Mouse (Mus musculus) retina, adult 2 months (tissue): ENCODE data around the gene Dusp22.

Source experiments
- DNase-seq: peaks from one replicate; pipeline ENCODE4 v3.0.0-alpha.2; 2012; ENCODE audit warnings: low read depth, low spot score

Gene Dusp22

DNA sequence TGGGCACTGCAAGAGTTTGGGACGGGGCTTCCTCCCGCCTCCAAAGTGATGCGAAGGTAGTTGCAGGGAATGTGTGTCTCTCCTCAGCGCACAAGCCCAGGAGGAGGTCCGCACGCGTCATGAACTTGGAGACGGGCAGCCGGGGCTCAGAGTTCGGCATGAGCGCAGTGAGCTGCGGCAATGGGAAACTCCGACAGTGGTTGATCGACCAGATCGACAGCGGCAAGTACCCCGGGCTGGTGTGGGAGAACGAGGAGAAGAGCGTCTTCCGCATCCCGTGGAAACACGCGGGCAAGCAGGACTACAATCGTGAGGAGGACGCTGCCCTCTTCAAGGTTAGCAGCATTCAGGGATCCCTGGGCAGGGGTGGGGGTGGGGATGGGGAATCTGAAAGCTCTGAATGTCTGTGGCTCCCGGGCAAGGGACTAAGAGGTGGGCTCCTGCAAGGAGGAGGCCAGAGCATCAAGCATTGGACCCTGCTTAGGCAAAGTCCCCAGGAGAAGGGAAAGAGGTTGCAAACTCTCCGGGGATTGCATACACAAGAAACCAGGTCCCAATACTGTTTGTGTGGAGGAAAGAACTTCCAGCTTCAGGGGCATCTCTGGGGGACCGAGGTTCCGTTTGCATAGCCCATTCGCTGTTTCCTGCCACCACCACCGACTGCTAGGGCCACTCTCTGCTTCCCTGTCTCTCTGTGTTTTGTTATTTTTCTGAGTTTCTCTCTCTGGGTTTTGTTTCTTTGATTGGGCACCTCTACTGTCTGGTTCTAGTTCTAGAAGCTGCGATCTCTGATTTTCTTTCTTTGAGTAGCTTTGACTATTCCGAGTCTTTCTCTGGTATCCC, 90.9 kb downstream of the Dusp22 start:
- no peak for DNase-seq

DNA sequence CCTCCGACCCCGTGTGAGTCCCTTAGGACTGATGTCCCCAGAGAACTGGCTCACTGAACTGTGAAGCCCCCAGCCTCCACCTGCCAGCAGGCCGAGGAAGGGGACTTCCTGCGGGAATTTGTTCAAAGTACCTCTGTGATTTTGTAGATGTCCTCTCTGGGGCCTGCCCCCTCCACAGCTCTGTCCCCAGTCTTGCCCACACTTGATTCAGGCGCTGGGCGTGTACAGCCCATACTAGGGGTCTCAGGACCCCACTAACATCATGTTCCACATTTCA, 91.4 kb downstream of the Dusp22 start:
- DNase-seq = no peak

DNA sequence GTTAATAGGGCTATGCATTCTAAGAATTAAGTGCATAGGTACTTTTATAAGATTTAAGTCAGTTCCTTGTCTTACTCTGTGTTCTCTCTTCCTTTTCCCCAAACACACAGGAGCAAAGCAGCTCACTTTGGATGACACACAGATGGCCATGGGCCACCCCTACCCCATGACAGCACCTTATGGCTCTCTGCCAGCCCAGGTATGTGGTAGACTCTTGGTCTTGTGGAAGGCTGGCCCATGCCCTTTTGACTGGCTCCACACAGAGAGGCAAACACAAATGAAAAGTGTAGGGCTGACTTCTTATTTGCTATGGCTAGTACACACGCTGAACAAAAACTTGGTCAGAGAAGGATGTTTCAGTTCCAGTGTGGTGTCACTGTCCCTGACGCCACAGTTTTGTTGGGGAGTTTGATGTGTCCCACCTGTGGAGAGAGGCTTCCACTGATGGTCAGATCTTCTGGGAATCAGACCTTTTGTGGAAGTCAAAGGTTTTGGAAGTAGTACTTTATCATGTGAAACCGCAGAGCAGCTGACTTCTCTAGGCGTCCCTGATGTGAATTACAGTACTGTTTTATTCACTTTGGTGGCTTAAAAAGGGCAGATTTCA, 92.9 kb downstream of the Dusp22 start:
- DNase-seq = no peak

DNA sequence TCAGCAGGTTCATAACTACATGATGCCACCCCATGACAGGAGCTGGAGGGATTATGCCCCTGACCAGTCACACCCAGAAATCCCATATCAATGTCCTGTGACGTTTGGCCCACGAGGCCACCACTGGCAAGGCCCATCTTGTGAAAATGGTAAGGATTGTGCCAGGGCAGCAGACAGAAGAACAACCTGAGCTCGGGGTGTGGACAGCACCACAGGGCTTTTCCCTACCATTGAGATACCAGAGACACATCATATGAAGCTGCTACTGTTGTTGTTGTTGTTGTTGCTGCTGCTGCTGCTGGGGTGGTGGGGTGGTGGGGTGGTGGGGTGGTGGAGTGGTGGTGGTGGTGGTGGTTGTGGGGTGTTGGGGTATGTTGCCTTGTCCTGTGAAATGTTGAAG, 93.6 kb downstream of the Dusp22 start:
- no peak for DNase-seq

DNA sequence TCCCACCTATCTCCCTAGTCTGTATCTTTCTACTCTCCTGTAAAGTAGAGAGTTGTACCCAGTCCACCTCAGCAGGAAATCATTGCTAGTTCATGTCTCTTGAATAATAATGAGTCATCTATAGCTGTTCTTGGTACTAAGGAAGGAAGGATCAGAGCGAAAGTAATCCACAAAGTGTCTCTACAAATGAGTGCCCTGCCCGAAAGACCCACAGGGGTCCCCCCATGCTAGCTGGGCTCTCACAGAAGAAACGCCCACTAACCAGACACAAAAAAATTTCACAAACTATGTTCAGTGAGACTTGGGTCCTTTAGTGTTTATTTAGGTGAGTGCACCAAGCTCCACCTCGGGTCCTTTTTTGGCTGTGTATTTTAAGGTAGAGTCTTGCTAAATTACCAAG, 94.3 kb downstream of the Dusp22 start:
- DNase-seq = no peak

DNA sequence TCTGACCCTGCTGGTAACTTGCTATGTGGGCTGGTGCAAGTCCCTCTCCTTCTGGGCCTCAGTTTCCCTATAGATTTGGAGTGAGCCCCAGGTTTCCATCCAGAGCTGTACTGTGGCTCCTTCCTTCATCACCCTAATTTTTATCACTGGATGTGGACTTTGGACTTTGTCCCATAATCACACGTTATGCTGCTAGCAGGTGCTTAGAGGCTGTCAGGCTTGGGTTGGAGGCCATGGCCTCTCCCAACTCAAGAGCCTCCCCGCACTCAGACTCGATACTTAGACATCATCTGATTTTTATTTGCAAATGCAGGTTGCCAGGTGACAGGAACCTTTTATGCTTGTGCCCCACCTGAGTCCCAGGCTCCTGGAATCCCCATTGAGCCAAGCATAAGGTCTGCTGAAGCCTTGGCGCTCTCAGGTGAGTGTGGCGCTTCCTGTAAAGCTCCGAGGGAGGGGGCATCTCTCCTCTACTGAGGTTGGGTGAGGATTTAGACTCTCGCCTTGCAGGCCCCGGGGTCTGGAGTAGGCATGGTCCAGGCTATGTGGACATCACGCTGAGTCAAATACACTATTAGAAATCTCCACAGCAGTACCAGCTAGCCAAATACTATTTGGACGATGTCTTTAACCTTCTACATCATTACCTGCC, 95.2 kb downstream of the Dusp22 start:
- DNase-seq = no peak

DNA sequence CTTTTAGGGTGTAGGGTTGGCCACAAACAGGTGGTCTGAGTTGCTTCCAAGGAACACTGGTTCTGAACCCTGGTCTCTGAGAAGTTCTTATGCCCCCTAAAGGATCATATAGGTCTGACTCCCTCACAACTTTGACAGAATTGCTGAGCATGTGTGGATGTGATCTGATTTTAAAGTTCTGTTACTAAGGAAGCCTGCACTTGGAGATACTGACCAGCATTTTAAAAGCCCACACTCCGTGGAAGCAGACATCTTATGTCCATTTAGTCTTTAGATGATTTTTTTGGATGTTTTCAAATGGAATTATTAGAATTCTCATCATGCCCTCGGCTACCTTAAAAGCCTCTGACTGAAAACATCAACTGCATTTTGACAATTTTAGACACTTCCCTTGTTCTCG, 95.8 kb downstream of the Dusp22 start:
- no peak for DNase-seq

DNA sequence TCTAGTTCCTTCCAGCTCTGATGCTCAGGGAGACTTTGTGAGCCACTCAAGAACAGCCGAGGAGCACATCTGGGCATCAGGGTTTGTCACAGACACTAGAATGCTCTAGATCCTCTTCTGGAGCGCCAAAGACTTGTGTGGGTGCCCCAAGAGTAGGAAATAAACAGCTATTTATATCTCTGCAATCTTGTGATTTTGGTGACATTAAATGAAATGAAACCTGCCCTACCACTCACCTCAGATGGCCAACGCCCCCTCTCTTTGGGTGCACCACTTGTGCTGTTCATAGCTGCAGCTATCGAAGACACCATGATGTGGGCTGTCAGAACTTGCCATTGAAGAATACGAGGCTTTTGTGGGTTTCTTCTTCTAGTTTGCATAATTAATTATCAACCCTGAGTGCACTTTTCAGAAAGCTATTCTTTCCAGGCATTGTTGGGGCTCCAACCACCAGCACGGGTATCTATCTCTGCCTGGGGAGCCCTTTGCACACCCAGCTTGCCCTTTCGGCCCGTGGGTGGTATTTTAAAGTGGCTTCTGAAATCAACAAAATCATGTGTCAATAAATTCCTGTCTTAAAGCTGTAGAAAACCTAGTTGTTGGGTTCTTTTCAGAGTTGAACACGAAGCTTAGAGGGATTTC, 96.3 kb downstream of the Dusp22 start:
- no peak for DNase-seq

DNA sequence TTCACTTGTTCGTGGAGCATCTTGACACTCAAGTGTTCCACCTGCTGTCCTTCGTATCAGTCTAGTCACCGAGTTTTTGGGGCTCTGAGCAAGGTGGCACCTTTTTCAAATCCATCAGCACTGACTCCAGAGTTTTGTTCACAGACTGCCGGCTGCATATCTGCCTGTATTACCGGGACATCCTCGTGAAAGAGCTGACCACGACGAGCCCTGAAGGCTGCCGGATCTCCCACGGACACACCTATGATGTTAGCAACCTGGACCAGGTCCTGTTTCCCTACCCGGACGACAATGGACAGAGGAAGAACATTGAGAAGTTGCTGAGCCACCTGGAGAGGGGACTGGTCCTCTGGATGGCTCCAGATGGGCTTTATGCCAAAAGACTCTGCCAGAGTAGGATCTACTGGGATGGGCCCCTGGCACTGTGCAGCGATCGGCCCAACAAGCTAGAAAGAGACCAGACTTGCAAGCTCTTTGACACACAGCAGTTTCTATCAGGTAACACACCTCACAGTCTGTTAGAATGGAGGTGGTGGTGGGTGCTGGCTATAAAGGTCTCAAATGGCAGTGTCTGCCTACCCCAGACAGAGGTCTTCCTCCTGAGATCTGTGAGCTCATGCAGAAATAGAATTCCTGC, 97.6 kb downstream of the Dusp22 start:
- DNase-seq = no peak

DNA sequence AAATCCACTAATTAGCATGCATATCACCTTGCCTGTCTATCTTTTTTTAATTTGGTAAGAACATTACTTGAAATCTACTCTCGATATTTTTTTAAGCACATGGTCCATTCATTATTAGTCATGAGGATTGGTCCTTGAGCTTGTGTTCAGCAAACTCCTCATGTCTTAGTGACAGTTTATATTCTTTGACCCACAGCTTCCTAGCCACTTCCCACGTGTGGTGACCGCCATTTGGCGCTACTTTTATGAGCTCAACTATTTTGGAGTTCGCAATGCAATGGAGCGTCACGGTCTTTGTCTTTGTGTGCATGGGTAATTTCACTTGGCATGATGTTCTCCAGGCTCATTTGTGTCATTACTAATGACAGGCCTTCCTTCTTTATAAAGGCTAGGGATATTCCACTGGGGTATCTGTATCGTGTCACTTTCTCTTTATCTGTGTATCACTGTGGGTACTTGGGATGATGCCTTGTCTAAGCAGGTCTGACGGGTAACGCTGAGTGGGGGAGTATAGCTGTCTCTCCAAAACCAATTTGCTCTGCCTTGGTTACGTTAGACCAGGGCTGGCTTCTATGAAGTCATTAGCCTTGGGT, 99.1 kb downstream of the Dusp22 start:
- DNase-seq = no peak

DNA sequence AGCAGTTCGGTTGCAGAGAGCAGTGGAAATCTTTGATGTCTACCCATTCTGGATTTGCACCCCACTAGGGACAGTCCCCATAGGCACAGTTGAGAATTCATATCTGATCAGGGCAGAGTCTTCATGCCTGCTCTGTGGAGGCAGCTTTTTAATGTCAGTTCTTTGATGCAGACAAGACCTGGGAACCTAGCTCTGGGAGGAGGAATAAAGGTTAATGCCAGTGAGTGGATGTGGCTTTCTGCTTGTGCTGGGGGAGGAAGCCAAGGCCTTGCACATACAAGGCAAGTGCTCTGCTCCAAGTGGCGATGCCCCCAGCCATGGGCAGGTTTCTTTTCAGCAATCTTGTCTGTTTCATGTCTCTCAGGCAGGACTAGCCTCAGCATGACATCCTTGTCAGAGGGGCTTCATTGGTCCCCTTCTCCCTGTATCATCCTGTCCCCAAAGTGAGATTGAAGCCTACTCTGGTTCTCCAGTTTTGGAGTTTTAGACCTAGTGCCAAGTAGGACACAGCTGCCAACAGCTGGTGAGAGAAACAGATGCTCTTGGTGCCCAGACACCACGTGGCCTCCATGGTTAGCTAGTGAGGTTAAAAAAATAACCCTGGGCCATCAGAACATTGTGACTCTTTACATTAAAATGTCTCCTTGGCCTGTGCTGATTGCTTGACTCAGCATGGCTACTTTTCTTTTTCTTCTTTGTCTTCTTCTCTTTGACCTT, 100.7 kb downstream of the Dusp22 start:
- DNase-seq = no peak
